In the genomic region with DNA sequence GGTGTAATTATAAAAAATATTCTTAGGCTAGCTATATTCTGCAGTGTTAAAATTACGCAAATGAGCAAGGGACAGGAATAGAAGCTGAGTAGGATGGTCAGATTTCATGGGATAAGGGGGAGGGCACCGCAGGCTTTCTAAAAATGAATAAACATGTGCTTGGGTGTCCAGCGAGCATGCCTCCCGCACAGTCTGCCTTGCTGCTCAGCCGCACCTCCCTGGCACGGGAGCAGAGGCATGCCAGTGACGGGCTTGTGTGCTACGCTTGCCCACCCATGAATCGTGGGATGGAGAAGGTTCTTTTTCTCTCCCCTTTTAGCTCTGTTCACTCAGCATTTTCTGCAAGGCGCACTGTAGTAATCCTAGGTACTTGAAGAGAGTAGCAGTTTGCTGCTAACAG, we compare ENCODE assay signal across 11 mouse cellular contexts.
A peak's percentile ranks its signal among the peaks of the same experiment; 100 is the strongest.
DNase-seq lines count a peak whose midpoint lies in the region; ATAC-seq and TF ChIP-seq lines count a peak whose summit lies in the region.
"Had no signal": no experiment of that assay in that cellular context is flagged by ENCODE, and none has a peak within 500 bp of the region (broad histone marks: within the 10 kb centered on the region; RNA-seq: fewer than 3 reads in every experiment).

No protein-coding gene starts in this region.

- 65% methylated on average over 10 of the region's 10 CpGs for WGBS in midbrain, embryonic 15.5 days
- WGBS in midbrain, embryonic 10.5 days = 86% methylated on average over 10 of the region's 10 CpGs

- H3K9me3 ChIP-seq in midbrain, embryonic 15.5 days = no peaks in the 10 kb centered on the region
- no peaks in the 10 kb centered on the region for H3K9me3 ChIP-seq in midbrain, embryonic 10.5 days (replicated peaks)
- H3K9me3 ChIP-seq: limb, embryonic 13.5 days; lung, embryonic 15.5 days had no signal

- H3K4me2 ChIP-seq in midbrain, embryonic 15.5 days = no peak overlapping the region
- H3K4me2 ChIP-seq: limb, embryonic 13.5 days; lung, embryonic 15.5 days had no signal

- peak; percentile 83 for DNase-seq in gastrocnemius, adult 2 months
- no peak for DNase-seq in gastrocnemius, postnatal 10 days
- no peak for DNase-seq in midbrain, embryonic 10.5 days (ENCODE audit: low spot score)
- peak; percentile 66 to 67 for DNase-seq in left cerebral cortex, adult 2 months (ENCODE audit: extremely low spot score in 1 of 2, low spot score in 2 of 2)
- peak; percentile 80 for DNase-seq in skeletal muscle tissue, adult 2 months (ENCODE audit: low read depth, low spot score)
- no peak for DNase-seq in Muller cell, postnatal 12 days (ENCODE audit: inconsistent ontology term)
- no peak for DNase-seq in embryo, embryonic 9.5 days (ENCODE audit: extremely low spot score)
- DNase-seq: heart, postnatal 14 days had no signal

- peak overlapping the region; percentile 86 for H3K27ac ChIP-seq in gastrocnemius, adult 2 months
- H3K27ac ChIP-seq in midbrain, embryonic 15.5 days = 0 out of 2 replicates have a peak overlapping the region, but pooled peaks have one; percentile 22
- no peak overlapping the region for H3K27ac ChIP-seq in midbrain, embryonic 10.5 days (replicated peaks)
- H3K27ac ChIP-seq in left cerebral cortex, adult 2 months = peak overlapping the region; percentile 66
- H3K27ac ChIP-seq: limb, embryonic 13.5 days; lung, embryonic 15.5 days had no signal

- H3K4me1 ChIP-seq in midbrain, embryonic 15.5 days = 0 out of 2 replicates have a peak, but pooled peaks cover 6% of the 10 kb centered on the region
- H3K4me1 ChIP-seq in midbrain, embryonic 10.5 days = 0 out of 2 replicates have a peak, but pooled peaks cover 8% of the 10 kb centered on the region
- H3K4me1 ChIP-seq: lung, embryonic 15.5 days had no signal

- H3K9ac ChIP-seq in midbrain, embryonic 15.5 days = no peak overlapping the region; the same call in 1 of the 2 replicates
- H3K9ac ChIP-seq: limb, embryonic 13.5 days; lung, embryonic 15.5 days had no signal

- H3K27me3 ChIP-seq in midbrain, embryonic 15.5 days (replicated peaks) = no peaks in the 10 kb centered on the region
- no peaks in the 10 kb centered on the region for H3K27me3 ChIP-seq in midbrain, embryonic 10.5 days (ENCODE audit: low read depth, poor library complexity, severe bottlenecking)
- H3K27me3 ChIP-seq: limb, embryonic 13.5 days; lung, embryonic 15.5 days had no signal

- intact Hi-C loops in gastrocnemius, adult 2 months (cut with DNase I) = no loop called here
- intact Hi-C loops in left cerebral cortex, adult 2 months (cut with DNase I) = loop anchor here (1.0 to 5.0 kb wide), 4 partner anchors 16 to 90 kb away; no protein-coding TSS in a partner anchor

- H3K36me3 ChIP-seq in midbrain, embryonic 15.5 days (replicated peaks) = no peaks in the 10 kb centered on the region
- no peaks in the 10 kb centered on the region for H3K36me3 ChIP-seq in midbrain, embryonic 10.5 days
- H3K36me3 ChIP-seq: limb, embryonic 13.5 days; lung, embryonic 15.5 days had no signal

- peak overlapping the region; percentile 49 for H3K4me3 ChIP-seq in gastrocnemius, adult 2 months
- no peak overlapping the region for H3K4me3 ChIP-seq in midbrain, embryonic 15.5 days
- no peak overlapping the region for H3K4me3 ChIP-seq in midbrain, embryonic 10.5 days
- no peak overlapping the region for H3K4me3 ChIP-seq in left cerebral cortex, adult 2 months
- H3K4me3 ChIP-seq: limb, embryonic 13.5 days; lung, embryonic 15.5 days had no signal

- ATAC-seq in midbrain, embryonic 15.5 days (replicated peaks) = 0 out of 2 replicates have a peak, but pooled peaks have one; percentile 54

- TF ChIP-seq CTCF in gastrocnemius, adult 2 months (IDR thresholded peaks at IDR 0.05) = no peak
- TF ChIP-seq CTCF in left cerebral cortex, adult 2 months (IDR thresholded peaks at IDR 0.05) = no peak

Comparison
In these comparisons a context has a peak if more than half of its experiments do, and no peak if none do; other contexts are left out.
1. DNase-seq: peak in gastrocnemius, adult 2 months (single experiment), left cerebral cortex, adult 2 months (2 of 2) and skeletal muscle tissue, adult 2 months (single experiment); none in gastrocnemius, postnatal 10 days (single experiment), midbrain, embryonic 10.5 days (single experiment), Muller cell, postnatal 12 days (single experiment) and embryo, embryonic 9.5 days (single experiment).